Mouse (Mus musculus): ENCODE data around the gene Gm826.

The Gm826 gene

GRCm38 (mm10) chr2:160275959-160276657 is 57.9 kb downstream of the Gm826 start:
- no peak for DNase-seq (ENCODE audit: low spot score)

DNA sequence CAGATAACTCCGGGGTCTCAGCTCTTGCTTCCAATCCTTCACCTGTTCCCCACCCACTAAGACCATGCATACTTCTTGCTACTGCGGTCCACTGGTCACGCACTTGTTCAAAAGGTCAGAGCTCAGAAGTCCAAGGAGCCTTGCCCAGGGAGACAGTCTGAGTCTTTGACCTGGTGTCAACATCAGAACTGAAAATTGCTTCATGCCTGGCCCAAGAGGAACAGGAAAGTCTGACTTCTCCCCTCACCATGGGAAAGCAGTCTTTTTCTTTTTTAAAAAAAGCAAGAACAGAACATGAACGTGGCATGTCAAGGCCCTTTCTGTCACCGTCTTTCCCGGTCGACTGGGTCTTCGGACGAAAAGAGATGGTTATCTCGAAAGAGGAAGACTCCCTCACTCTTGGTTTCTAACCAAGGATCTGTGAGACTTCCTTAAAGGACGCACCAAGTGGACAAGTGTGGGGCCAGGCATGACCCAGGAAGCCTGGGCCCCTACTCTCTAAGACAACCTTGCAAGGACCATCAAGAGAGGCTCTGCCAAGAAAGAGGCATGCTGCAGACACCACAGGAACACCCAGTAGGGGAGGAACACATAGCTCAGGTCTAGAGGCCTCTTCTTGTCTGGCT is 66.0 kb downstream of the Gm826 start:
- no peak for DNase-seq (ENCODE audit: low spot score)

DNA sequence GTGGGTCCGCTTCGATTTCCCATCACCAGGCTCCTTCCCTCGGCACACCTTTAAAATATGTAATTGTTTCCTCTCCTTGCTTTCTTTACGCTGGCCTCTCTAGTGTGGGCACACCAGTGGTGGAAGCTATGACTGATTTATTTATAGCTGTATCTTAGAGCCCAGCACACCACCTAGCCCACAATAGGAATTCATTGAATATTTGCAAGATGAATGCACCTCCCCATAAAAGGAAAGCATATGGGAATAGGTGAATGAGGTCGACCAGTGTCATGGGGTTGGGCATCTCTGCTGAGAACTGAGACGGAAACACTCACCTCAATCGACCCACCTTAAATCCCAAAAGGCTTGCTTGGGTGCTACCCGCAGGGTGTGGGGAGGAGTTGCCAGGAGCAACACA is 70.1 kb downstream of the Gm826 start:
- no peak for DNase-seq (ENCODE audit: low spot score)

- DNase-seq (ENCODE audit: low spot score) = no peak
These were observed 72.4 kb downstream of the Gm826 start for GRCm38 (mm10) chr2:160261538-160261937.

All from adipocyte (in vitro differentiated cells).